In genomic region chr15:59151506-59151905, GRCm38 (mm10) we compare ENCODE assay signal across 11 mouse cellular contexts.
"Had no signal": no experiment of that assay in that cellular context is flagged by ENCODE, and none has a peak within 500 bp of the region (broad histone marks: within the 10 kb centered on the region; RNA-seq: fewer than 3 reads in every experiment).

No protein-coding gene starts in this region.

- DNase-seq: kidney, adult 8-10 months; kidney, postnatal 10 days; kidney, postnatal 36 days; layer of hippocampus, postnatal 36 days; liver, embryonic 13.5 days; lung, adult 2 months; right cerebral cortex, adult 18-20 months; right cerebral cortex, postnatal 14 days; right cerebral cortex, postnatal 4 days; spleen, adult 18-20 months; thymus, postnatal 36 days had no signal
